Mouse (Mus musculus) ES-Bruce4 (cell line): ENCODE data around the gene Rcbtb2. TPM values are rescaled to one million over a fixed set of nuclear protein-coding genes. Genes with fewer than 3 reads are reported as not detected.

Experiments
- H3K27ac ChIP-seq: 2 replicates; pipeline ENCODE4 v1.5.1; 2012; ENCODE audit warnings: low read length, inconsistent platforms; ENCODE audit not compliant: insufficient read depth
- H3K27me3 ChIP-seq: 2 replicates; pipeline ENCODE4 v1.6.1; 2012; ENCODE audit warnings: mild to moderate bottlenecking, low read length, inconsistent platforms; ENCODE audit not compliant: control insufficient read depth, poor library complexity, insufficient read depth, severe bottlenecking
- H3K36me3 ChIP-seq: 2 replicates; pipeline ENCODE4 v1.6.1; 2012; ENCODE audit warnings: inconsistent platforms, mild to moderate bottlenecking, low read length, moderate library complexity; ENCODE audit not compliant: control insufficient read depth, poor library complexity, insufficient read depth, severe bottlenecking
- H3K4me1 ChIP-seq: one replicate; pipeline ENCODE4 v1.8.1; 2011; ENCODE audit warnings: low read length; ENCODE audit not compliant: control insufficient read depth, insufficient read depth
- H3K4me3 ChIP-seq: 2 replicates; pipeline ENCODE4 v1.5.1; 2011; ENCODE audit warnings: low read depth, mild to moderate bottlenecking, low read length
- H3K9ac ChIP-seq: 2 replicates; pipeline ENCODE4 v1.6.1; 2012; ENCODE audit warnings: low read depth, mild to moderate bottlenecking, inconsistent platforms; ENCODE audit not compliant: poor library complexity, severe bottlenecking
- H3K9me3 ChIP-seq: replicated peaks from 2 replicates; pipeline ENCODE4 v1.6.1; 2012; ENCODE audit warnings: mild to moderate bottlenecking, low read length, inconsistent platforms; ENCODE audit not compliant: control insufficient read depth, poor library complexity, insufficient read depth, severe bottlenecking
- CTCF ChIP-seq: IDR thresholded peaks from one replicate; pipeline ENCODE4 v1.8.1; 2011; ENCODE audit warnings: low read depth, low read length
- EP300 ChIP-seq: IDR thresholded peaks from 2 replicates; pipeline ENCODE4 v1.6.1; 2011; ENCODE audit warnings: low read depth, low read length; ENCODE audit not compliant: insufficient read depth
- POLR2A ChIP-seq: IDR thresholded peaks from one replicate; pipeline ENCODE4 v1.8.1; 2011; ENCODE audit warnings: low read length; ENCODE audit not compliant: insufficient read depth
- polyA plus RNA-seq: library from polyadenylated mRNA; stranded (reverse); fragments of >200 nt; gene quantifications from 2 replicates; pipeline ENCODE4 v1.2.4, GENCODE M21; 2011; ENCODE audit warnings: low read depth; ENCODE audit not compliant: missing spikeins, insufficient read depth, insufficient read length

The Rcbtb2 gene
- polyA plus RNA-seq, 1 experiment: 74.1 TPM

- Histone ChIP-seq H3K27ac (no peak overlapping the region), H3K9ac (no peak overlapping the region), H3K9me3 (no peaks in the 10 kb centered on the region), H3K4me1 (peaks cover 2% of the 10 kb centered on the region), H3K27me3 (no peaks in the 10 kb centered on the region), H3K36me3 (no peaks in the 10 kb centered on the region), H3K4me3 (no peak overlapping the region)
- TF ChIP-seq EP300: no peak
- TF ChIP-seq CTCF: no peak
- no peak for TF ChIP-seq POLR2A
Observed at GRCm38 (mm10) chr14:73118482-73119347, 4.1 kb upstream of the Rcbtb2 start.

GRCm38 (mm10) chr14:73119459-73119858 lies 3.4 kb upstream of the Rcbtb2 start:
- H3K27me3 ChIP-seq: no peaks in the 10 kb centered on the region
- H3K27ac ChIP-seq: no peak overlapping the region
- peaks cover 2% of the 10 kb centered on the region for H3K4me1 ChIP-seq
- H3K9ac ChIP-seq: no peak overlapping the region
- TF ChIP-seq POLR2A: no peak
- no peak for TF ChIP-seq CTCF
- TF ChIP-seq EP300: no peak
- H3K36me3 ChIP-seq: no peaks in the 10 kb centered on the region
- H3K9me3 ChIP-seq: no peaks in the 10 kb centered on the region
- H3K4me3 ChIP-seq: no peak overlapping the region

GRCm38 (mm10) chr14:73119966-73120365 lies 2.9 kb upstream of the Rcbtb2 start:
- TF ChIP-seq CTCF: no peak
- TF ChIP-seq EP300: no peak
- TF ChIP-seq POLR2A: no peak
- Histone ChIP-seq H3K9me3 (no peaks in the 10 kb centered on the region), H3K27ac (no peak overlapping the region), H3K4me1 (peaks cover 2% of the 10 kb centered on the region), H3K27me3 (no peaks in the 10 kb centered on the region), H3K9ac (no peak overlapping the region), H3K36me3 (no peaks in the 10 kb centered on the region), H3K4me3 (no peak overlapping the region)

GRCm38 (mm10) chr14:73122211-73122922 lies 470 bp upstream of the Rcbtb2 start:
- Histone ChIP-seq H3K36me3 (no peaks in the 10 kb centered on the region), H3K9ac (no peak overlapping the region), H3K27ac (no peak overlapping the region), H3K9me3 (no peaks in the 10 kb centered on the region), H3K4me3 (no peak overlapping the region), H3K27me3 (no peaks in the 10 kb centered on the region), H3K4me1 (peaks cover 2% of the 10 kb centered on the region)
- TF ChIP-seq CTCF: no peak

GRCm38 (mm10) chr14:73123381-73123780 lies 544 bp downstream of the Rcbtb2 start:
- H3K9me3 ChIP-seq: no peaks in the 10 kb centered on the region
- no peak overlapping the region for H3K9ac ChIP-seq
- H3K4me1 ChIP-seq: peaks cover 2% of the 10 kb centered on the region
- no peaks in the 10 kb centered on the region for H3K27me3 ChIP-seq
- H3K4me3 ChIP-seq: no peak overlapping the region
- TF ChIP-seq CTCF (no peak), POLR2A (no peak), EP300 (no peak)
- H3K27ac ChIP-seq: no peak overlapping the region
- H3K36me3 ChIP-seq: no peaks in the 10 kb centered on the region

- Histone ChIP-seq H3K4me1 (peaks cover 2% of the 10 kb centered on the region), H3K27ac (no peak overlapping the region), H3K4me3 (no peak overlapping the region), H3K9me3 (no peaks in the 10 kb centered on the region), H3K27me3 (no peaks in the 10 kb centered on the region), H3K9ac (no peak overlapping the region), H3K36me3 (no peaks in the 10 kb centered on the region)
- TF ChIP-seq POLR2A (no peak), EP300 (no peak), CTCF (no peak)
Observed at GRCm38 (mm10) chr14:73123786-73124185, 949 bp downstream of the Rcbtb2 start.
